Mouse (Mus musculus) 3T3-L1 (cell line): Measurements from ENCODE around the gene Cuedc1.
"Not testable (repeated sequence)": the region's sequence is repeated elsewhere in the genome, so short reads cannot be mapped to it uniquely, and the experiment has no call there.

Experiments used
- DNase-seq: peaks from one replicate; pipeline ENCODE4 v3.0.0-alpha.2; 2015; ENCODE audit warnings: low read depth, low spot score

Cuedc1 gene

DNA sequence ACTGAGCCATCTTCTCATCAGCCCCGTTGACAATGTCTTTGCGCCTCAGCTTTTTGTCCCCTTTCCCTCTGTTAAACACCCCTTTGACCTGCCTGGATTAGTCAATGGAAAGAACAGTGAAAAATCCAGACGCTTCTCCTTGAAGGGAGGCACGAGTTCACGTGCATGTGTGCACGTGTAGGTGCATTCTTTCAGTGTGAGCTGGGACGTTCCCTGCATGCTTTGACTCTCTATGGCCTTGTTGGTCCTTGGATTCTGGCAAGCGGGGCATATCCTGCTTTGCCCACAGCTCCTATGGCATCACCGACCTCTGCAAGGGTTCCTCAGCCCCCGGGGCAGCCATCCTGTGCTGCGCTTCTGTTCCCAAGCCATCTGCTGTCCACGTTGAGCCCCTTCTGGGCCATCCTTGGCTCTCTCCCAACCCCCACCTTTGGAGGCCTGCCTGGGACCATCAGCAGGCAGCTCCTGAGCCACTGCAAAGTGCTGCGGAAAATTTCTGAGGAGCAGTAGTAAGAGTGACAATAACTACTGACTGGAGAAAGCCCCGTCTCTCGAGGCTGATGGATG lies 74.1 kb downstream of the Cuedc1 start:
- DNase-seq: no peak

DNA sequence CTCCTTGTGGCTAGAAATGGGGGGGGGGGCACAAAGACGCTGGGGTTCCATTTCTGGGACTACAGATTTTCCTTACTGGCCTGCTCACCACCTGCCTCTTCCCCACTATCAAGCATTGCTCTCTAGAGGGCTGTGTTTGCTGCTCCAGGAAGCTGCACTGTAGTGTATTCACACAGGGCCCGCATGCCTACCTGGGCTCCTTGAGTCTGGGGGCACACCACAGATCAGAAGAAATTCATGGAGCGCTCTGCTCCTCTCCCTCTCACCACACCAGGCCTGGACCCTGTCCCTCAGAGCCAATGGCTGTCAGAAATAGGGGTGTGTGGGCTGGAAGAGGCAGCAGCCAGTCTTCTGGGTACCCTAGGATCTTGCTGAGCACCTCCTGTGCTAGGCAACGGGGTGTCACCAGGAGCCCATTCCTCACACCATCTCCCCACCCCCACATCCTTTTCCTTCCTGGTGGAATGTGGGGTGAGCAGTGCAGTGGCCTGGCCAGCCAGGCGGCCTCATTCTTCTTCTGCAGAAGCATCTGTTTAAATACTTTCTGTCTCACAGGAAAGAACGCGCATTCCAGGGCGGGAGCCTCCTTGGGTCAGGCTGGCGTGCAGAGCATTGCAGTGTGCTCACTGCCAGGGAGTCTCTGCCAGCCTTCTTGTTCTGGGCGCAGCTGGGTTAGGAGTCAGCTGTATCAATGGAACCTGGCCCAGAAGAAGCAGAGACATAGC lies 74.9 kb downstream of the Cuedc1 start:
- DNase-seq: peak; percentile 88

DNA sequence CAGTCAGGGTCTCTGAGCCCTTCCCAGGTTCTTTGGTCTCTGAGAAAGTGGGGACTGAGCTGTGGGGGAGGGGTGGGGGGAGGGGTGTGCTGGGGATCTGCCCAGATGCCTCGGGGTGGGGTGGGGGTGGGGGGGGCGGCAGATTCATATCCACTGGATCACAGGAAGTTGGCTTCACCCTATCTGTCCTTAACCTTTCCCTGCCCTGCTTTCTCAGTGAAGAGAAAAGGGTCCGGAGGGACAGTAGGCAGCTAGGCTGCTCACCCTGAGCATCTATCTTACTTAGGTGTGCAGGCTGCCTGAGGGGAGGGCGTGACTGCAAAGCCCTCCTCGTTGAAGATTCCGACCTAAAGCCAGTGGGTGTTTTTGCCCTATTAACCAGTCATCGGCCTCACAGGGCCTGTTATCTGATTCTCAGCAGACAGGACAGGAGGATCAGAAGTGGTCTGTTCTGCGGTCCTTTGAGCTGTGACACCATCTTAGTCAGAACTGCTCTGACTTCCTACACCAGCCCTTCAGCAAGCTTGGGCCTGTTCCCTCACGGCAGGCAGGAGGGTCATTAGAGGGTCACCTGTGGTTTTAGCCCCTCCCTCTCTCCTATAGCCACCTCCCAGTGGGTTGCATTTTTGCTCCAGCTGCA lies 75.6 kb downstream of the Cuedc1 start:
- peak; percentile 76 for DNase-seq

DNA sequence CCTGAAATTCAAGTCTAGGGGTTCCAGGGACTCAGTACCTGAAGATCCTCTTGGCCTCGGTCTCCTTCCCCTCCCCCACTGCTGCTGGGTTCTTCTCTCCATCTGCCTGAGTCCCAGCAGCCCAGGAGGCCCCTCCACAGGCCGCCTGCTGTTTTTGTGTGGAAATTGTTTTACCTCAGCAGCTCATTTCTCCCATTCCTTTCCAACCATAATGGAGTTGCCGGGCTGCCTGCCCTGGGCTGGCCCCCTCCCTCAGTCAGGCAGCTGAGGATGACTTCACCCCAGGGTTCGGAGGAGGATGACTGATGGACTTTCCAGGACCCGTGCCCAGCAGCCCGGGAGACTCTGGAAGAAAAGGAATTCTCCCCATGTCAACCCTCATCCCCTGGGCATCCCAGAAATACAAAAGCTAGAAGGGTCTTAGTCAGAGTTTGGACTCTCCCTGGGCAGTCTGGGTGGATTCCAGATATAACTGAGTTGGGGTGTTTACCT lies 82.7 kb downstream of the Cuedc1 start:
- DNase-seq: peak; percentile 92

DNA sequence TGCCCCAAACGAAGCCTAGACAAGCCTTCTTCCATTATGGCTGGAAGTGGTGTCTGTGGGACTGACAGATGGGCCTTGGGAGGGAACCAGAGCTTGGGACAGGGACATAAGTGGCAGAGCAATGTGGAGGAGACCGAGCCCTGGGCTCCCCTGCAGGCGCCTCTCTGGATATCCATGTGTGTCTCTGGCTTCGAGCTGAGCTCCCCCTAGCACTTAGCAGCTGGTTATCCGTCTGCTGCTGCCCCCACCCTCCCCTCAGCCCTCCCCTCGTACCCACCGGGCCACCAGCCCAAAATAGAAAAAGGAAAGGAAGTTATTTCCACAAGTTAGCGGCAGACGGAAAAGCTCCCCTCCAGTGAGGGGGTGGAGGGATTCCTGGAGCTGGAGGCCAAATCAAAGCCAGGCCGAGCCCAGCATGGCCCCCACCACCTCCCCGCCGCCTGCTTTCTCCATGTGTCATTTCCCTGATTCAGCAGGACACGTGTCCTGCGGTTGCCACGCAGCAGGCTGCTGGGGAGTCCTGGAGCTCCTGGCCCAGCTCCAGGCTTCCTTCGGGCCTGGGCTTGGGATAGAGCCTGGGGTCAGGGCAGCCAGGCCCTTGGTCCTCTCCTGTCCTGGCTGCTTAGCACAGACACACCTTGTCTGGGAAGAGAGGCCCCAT lies 83.2 kb downstream of the Cuedc1 start:
- DNase-seq: peak; percentile 99

DNA sequence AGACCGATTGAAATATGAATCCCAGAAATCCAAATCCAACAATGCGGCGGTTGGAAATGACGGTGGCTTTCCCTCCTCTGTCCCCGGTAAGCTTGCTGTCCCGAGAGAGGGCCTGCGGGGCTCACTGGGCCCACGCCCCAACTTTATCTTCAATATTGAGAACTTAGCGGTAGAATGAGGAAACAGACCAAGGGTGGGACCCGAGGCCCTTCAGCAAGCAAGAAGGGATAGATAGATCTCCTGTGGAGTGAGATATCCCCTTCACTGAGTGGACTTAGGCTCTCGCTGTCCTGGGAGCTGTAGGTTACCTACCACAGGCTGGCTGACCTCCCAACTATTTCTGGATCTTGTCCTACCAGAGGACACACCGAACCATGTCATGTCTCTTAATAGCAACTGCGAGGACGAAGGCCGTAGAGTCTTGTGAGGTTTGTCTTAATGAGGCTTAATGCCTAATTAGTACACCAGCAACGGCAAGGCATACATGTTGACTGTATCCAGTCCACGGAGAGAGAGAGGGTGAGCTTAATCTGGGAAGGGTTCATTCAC lies 86.8 kb downstream of the Cuedc1 start:
- DNase-seq: no peak

DNA sequence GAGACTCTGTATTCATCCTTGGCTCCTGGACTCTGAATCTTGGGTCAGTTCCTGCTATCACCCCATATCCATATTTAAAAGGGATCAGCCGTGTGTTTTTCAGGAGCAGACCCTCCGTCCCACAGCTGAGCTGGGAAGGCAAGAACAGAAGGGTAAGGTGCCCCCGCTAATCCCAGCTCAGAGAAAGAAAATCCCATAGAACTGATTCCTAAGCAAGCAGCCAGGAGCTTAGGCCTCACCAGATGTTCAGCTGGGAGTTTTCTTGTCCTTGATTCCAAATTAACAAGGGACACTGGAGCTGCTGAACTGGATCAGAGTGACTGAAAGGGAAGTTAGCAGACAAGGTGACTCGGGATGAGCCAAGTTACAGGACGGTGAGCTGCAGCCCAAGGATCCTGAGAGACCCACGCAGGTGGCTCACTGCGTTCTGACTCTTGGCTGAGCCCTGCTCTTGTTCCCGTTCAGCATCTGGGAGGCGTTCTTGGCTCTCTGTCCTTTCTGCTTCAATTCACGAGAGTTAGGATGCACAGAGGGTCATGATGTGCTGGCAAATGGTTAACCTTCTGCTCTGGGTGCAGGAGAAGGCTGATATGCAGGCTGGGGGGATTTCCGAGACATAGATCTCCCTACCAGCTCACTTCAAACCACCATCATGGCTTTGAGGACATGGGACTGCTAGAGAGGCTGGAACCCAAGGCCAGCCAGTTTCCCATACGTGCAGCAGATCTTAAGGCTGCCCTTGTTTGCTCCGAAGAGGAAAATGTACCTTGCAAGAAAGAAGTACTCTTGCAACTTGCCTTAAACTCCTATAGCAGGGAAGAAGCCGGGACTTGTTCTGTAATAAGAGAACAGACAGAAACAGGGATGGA lies 88.5 kb downstream of the Cuedc1 start:
- no peak for DNase-seq

DNA sequence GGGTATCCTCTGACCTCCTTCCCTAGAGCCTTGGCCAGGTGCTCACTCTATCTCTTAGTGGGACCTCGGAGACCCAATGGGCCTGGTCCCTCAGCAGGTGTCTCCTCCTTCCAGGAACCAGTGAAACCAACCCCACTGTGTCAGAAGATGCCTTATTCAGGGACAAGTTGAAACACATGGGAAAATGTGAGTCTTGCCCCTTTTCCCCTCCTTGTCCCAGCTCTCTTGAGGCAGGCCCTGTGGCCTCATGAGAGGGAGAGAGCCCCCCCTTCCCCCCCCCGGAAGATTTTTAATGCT lies 89.0 kb downstream of the Cuedc1 start:
- no peak for DNase-seq

DNA sequence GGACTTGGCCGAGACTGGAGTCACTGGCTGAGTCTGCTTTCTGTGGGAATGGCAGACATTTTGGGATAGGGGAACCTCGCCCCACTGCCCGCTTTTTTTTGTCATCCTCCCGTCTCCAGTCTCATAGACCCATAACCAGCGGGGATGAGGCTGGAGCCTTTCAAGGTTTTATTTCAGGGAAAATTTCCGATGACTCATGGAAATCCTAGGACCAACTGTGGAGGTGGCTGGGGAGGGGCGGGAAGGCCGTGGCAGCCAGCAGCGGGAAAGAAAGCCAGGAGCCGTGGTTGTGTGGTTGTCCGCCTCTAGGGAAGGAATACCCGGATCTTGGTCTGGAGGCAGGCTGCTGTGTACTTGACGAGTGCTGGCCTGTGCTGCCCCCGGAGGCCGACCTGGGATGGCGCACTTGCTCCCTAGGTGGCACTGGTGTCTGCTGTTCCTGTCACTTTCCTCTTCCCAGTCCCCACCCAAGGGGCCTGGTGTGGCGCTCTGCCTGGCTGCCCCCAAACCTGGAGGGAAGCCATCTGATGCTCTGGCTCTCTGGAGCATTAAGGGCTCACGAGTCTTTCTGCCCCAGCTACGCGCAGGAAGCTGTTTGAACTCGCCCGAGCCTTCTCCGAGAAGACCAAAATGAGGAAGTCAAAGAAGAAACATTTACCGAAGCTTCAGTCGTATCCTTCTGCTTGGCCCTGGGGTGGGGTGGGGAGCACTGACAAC lies 89.7 kb downstream of the Cuedc1 start:
- DNase-seq: peak; percentile 97

DNA sequence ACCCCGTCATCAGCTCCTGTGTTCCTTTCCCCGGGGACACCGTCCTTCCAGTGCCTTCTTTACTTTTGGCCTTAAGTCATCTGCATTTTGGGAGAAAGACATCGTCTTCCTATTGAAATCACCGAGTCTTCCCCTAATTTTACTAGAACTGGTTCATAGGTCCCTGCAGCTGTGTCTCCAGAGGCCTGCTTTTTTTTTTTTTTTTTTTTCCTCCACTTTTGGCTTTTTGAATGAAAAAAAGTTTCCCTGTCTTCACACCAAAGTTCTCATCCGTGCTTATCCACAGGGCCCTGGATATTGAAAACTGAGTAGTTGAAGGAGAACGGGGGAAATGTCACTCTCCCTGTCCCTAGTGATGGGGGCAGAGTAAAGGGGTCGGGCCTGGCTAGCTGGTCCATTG lies 90.4 kb downstream of the Cuedc1 start:
- DNase-seq: no peak

DNA sequence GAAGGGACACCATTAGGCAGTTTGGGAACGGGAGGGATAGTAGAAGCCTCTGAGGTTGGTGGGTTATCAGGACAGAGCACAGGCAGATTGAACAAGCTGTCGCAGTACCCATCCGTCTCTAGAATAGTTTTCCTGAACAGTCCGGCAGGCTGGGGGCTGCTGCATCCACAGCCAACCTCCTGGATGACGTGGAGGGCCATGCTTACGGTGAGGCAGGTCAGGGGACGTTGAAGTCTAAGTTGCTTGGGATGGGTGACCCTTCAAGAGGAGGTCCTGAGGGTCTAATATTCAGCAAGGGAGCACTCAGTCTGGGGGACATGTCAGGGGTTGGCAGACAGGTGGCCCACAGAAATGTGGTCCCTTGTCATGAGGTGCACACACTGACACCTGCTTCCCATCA lies 90.8 kb downstream of the Cuedc1 start:
- DNase-seq: no peak

DNA sequence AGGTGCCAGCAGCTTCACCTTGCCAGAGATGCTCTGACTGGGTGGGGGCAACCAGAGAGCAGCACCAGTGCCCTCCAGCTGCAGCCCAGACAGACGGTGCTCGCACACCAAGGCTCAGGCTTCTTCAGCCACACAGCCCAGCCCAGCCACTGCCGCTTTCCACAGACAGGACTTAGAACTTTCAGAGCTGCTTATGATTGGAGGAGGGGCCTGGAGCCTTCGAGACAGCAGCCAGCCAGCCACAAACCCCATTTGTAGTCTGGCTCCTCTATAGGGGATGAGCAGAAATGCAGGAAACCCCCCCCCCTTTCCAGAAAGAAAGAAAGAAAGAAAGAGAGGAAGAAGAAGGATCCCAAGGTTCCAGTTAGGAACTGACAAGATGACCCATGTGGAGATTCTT lies 94.7 kb downstream of the Cuedc1 start:
- DNase-seq: no peak

DNA sequence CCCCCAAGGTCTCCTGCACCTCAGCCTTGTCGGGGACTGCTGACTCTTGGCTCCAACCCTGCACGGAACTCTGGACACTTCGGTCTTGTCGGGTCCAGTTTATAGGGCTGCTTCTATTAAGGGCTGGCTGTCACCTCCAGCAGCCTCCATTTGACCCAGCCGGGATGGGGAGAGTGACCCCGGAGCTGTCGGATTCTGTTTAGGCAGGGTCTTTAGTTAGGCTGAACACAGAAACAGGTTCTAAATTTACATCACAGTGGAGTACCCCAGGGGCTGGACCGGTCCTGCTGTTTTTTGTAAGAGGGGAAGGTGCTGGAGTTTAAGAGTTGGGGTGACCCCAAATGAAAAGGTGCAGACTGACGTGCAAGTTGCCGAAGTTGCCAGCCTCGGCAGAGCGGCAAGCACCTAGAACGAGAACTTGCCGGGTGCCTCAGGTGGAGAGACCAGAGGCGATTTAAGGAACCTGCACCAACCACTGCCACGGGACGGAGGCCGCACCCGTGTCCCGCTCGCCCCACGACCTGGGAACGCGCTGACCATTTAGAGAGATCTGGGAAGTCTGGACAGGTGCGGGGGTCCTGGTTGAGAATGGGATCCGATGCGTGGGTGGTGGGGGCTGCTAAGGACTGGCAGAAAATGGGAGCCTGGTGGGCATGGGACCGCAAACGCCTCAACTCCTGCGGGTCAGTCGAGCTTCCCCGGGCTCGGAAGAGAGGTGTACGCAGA lies 95.4 kb downstream of the Cuedc1 start:
- no peak for DNase-seq

DNA sequence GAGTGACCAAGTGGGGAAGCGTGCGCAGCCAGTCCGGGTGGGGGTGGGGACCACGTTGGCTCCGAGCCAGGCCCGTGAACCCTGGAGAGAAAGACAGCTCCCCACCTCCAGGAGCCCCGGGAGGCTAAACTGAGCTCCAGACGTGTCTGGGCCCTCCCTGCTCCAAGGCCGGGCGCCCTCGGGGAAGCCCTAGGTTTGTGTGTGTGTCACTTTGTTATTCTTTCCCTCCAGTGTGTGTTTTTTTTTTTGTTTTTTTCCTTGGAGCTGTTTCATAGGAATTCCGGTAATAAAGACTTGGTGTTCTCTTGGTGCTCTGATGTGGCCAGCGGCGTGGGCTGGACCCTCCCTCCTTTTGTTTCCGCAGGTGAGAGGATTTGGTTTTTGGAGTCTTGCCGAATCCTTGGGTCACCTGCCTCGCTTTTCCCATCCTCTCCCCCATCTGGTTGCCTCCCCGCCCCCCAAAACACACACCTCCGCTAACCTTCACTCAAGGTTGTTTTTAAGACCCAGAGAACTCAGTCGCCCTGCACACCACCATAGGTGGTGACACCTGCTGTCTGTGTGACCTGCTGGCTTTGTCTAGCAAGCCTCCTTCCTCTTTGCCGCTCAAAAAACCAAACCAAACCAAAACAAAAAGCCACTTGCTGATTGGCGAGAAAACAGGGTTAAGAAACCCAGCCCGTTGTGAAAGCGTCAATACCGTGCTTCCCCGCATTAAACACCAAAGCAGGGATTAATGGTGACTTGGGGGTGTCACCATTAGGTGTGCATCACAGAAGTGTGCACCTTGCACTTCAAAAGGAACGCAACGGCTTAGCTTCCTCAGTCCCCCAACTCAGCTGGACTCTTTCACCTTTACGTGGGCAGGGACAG lies 96.2 kb downstream of the Cuedc1 start:
- DNase-seq: no peak

DNA sequence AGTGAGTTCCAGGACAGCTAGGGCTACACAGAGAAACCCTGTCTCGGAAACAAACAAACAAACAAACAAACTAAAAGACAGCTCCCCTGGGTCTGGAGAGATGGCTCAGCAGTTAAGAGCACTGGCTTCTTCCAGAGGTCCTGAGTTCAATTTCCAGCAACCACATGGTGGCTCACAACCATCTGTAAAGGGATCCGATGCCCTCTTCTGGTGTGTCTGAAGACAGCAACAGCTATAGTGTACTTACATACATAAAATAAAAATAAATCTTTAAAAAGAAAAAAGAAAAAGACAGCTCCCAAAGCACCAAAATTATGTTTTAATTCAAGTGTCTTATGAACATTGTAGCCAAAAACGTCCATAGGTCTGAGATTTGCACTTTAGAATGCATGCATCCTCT lies 97.8 kb downstream of the Cuedc1 start:
- not testable (repeated sequence) for DNase-seq

DNA sequence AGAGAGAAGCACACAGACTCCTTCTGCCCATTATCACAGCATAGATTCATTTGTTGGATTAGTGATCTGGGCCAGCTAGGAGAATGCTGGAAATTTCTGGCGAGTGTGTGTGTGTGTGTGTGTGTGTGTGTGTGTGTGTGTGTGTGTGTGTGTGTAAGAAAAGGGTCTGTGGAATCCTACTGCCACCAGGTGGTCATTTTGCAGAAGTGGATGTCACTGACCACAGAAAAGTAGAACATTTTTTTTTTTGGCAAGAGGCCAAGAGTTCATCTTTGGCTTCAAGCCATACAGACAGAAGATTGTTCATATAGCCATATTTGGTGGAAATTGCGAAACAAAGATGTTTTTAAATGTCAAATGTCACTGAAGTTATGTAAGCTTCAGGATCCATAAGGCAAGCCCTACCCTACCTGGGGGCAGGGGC lies 99.3 kb downstream of the Cuedc1 start:
- peak; percentile 83 for DNase-seq

DNA sequence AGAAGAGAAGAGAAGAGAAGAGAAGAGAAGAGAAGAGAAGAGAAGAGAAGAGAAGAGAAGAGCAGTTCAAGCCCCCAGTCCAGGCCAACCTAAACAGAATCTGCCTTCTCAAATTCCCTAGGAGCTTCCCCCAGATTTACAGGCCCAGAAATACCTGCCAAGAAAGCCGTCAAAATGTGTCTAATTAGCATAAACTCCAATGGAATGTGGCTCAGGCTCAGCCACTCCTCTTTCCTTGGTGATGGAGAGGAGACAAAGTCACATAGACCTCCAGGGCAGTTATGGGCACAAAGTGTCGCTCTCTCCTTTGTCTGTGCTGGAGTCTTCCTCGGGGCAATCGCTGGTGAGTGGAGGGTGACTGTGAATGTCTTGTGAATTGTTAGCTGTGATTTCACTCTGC lies 100.4 kb downstream of the Cuedc1 start:
- DNase-seq: no peak

DNA sequence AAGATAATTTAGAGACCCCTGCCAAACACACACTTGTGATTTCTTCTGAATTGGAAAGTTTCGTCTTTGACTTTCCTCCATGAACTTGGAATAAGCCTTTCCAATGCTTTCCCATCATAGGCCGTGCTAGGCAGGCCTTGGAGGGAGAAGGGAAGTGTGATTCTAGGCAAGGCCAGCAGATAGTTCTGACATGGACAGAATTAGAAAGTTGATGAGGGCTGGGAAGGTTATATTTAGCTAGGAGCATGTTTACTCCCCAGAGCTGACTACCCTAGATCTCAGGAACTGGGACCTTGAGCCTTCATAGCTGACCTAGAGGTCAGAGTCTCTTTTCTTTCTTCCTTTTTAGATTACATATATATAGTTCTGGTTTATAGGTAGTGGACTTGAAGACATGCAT lies 103.3 kb downstream of the Cuedc1 start:
- no peak for DNase-seq

DNA sequence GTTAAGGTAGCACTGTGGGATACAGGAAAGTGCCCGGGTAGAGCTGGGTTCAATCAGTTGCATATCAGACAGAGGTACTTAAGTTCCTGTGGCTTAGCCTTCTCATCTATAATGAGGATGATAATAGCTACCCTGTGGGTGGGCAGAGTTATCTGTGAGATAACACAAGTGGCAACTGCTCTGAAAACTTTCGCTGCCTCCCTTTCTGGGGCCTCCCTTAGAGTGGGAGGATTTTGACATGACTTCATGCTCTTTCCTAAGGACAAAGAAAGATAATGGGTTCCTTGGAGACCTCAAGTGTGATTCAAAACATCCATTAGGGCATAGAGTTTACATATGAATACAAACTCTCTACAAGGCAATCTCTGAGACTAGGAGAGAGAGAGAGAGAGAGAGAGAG lies 104.2 kb downstream of the Cuedc1 start:
- no peak for DNase-seq
